Mouse (Mus musculus) lung, adult 2 months (tissue): ENCODE results near the gene 3110082I17Rik. TPM values are rescaled to one million over a fixed set of nuclear protein-coding genes. Genes with fewer than 3 reads are reported as not detected.
A peak's percentile ranks its signal among the peaks of the same experiment; 100 is the strongest.

ENCODE experiments used
- DNase-seq: peaks from one replicate; pipeline ENCODE4 v3.0.0; 2022
- H3K4me1 ChIP-seq: fragments of 200-500 bp; 2 replicates; pipeline ENCODE4 v1.6.1; 2011; ENCODE audit warnings: low read length; ENCODE audit not compliant: control insufficient read depth, insufficient read depth
- H3K4me3 ChIP-seq: fragments of 200-500 bp; replicated peaks from 2 replicates; pipeline ENCODE3; 2011; ENCODE audit warnings: low read depth, mild to moderate bottlenecking, control low read depth, low read length; ENCODE audit errors: extremely low read depth
- CTCF ChIP-seq: fragments of 200-500 bp; IDR thresholded peaks from 2 replicates; pipeline ENCODE4 v1.5.1; 2011; ENCODE audit warnings: mild to moderate bottlenecking, low read length, control low read depth; ENCODE audit not compliant: insufficient read depth
- POLR2A ChIP-seq: fragments of 200-500 bp; IDR thresholded peaks from 2 replicates; pipeline ENCODE4 v1.6.1; 2011; ENCODE audit warnings: low read depth, mild to moderate bottlenecking, control low read depth, low read length, borderline replicate concordance; ENCODE audit errors: extremely low read depth
- WGBS: fragments of 180-500 bp; shearing (Covaris S2); methylation state at CpG from one replicate; pipeline ENCODE4 v1.1.7; 2018; 5-methylcytosine and 5-hydroxymethylcytosine counted together
- polyA plus RNA-seq: library from polyadenylated mRNA; depleted of rRNA; stranded (reverse); fragments of >200 nt; gene quantifications from 2 replicates; pipeline ENCODE4 v1.2.3, GENCODE M21; 2012

3110082I17Rik gene
- polyA plus RNA-seq, 1 experiment, result 14.0 TPM

GRCm38 (mm10) chr5:139353946-139354345, 106.4 kb downstream of the 3110082I17Rik start:
- TF ChIP-seq CTCF (no peak), POLR2A (no peak)
- Histone ChIP-seq H3K4me1 (no peaks in the 10 kb centered on the region), H3K4me3 (no peak overlapping the region)
- no peak for DNase-seq
- 83% methylated on average over 11 of the region's 11 CpGs for WGBS

GRCm38 (mm10) chr5:139353496-139353895, 106.8 kb downstream of the 3110082I17Rik start:
- WGBS, result 50% methylated on average over 10 of the region's 10 CpGs
- no peak for DNase-seq
- no peak overlapping the region for H3K4me3 ChIP-seq
- no peak for TF ChIP-seq CTCF
- TF ChIP-seq POLR2A, result no peak
- no peaks in the 10 kb centered on the region for H3K4me1 ChIP-seq

- WGBS, result 55% methylated on average over 6 of the region's 6 CpGs
- DNase-seq, result no peak
- Histone ChIP-seq H3K4me1 (no peaks in the 10 kb centered on the region), H3K4me3 (no peak within 1 kb of the TSS)
- no peak for TF ChIP-seq POLR2A
- no peak for TF ChIP-seq CTCF
Measured at GRCm38 (mm10) chr5:139352317-139352716, 108.0 kb downstream of the 3110082I17Rik start, which contains the start of gene Cyp2w1. TSS of gene Cyp2w1 (plus strand) at chr5:139352617.

- 35% methylated on average over 8 of the region's 8 CpGs for WGBS
- no peaks in the 10 kb centered on the region for H3K4me1 ChIP-seq
- no peak overlapping the region for H3K4me3 ChIP-seq
- TF ChIP-seq POLR2A, result no peak
- TF ChIP-seq CTCF, result no peak
- DNase-seq, result no peak
Measured at GRCm38 (mm10) chr5:139351628-139352027, 108.7 kb downstream of the 3110082I17Rik start.

DNA sequence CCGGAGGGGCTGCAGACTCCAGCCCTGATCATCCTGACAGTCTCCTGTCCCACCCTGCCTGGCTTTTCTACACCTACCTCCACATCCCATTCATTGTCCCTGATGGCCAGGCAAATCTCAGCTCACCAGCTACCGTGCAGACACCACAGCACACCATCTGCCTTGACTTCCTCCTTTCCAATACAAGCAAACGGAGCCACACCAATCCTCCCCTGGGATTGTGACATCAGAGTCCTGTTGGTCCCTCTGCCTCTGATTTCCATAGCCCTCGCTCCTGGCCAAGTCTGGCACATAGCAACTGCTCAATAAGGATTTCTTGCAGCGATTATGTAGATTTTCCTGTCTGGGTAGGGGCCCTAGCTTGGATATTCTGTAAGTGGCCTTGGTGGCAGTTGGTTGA, 109.2 kb downstream of the 3110082I17Rik start, which contains the start of gene Cox19:
Gene Cox19 (minus strand): TSS at position 285 of the 400 bp plus-strand sequence.
- Histone ChIP-seq H3K4me3 (no peak within 1 kb of the TSS), H3K4me1 (no peaks in the 10 kb centered on the region)
- DNase-seq, result no peak
- WGBS, result 38% methylated on average over 5 of the region's 5 CpGs
- TF ChIP-seq CTCF (no peak), POLR2A (no peak)

DNA sequence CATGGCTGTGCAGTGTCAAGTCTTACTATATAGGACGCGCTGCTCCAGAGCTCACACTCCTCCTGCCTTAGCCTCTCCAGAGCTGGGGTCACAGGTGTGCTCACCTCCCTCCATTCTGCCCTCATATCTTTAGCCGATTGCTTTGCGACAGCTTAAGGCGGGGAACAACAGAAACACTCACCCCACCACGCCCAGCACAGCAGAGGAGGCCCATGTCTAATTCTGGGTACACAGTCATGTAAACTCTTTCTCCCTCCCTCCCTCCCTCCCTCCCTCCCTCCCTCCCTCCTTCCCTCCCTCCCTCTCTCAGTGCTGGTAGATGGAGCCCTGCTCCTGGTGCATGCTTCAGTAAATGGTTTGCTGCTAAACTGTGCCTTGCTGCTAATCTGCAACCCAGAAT, 110.6 kb downstream of the 3110082I17Rik start:
- Histone ChIP-seq H3K4me3 (no peak overlapping the region), H3K4me1 (no peaks in the 10 kb centered on the region)
- DNase-seq, result no peak
- WGBS, result 63% methylated on average over 6 of the region's 6 CpGs
- TF ChIP-seq CTCF (no peak), POLR2A (no peak)

GRCm38 (mm10) chr5:139347225-139347624, 113.1 kb downstream of the 3110082I17Rik start:
- DNase-seq, result no peak
- 68% methylated on average over 1 of the region's 1 CpGs for WGBS
- Histone ChIP-seq H3K4me3 (no peak overlapping the region), H3K4me1 (peaks cover 7% of the 10 kb centered on the region)
- TF ChIP-seq POLR2A (no peak), CTCF (no peak)

GRCm38 (mm10) chr5:139345364-139345714, 115.0 kb downstream of the 3110082I17Rik start:
- Histone ChIP-seq H3K4me1 (peaks cover 7% of the 10 kb centered on the region), H3K4me3 (peak overlapping the region; percentile 16)
- no peak for TF ChIP-seq CTCF
- no peak for TF ChIP-seq POLR2A
- no peak for DNase-seq
- 5% methylated on average over 5 of the region's 5 CpGs for WGBS

DNA sequence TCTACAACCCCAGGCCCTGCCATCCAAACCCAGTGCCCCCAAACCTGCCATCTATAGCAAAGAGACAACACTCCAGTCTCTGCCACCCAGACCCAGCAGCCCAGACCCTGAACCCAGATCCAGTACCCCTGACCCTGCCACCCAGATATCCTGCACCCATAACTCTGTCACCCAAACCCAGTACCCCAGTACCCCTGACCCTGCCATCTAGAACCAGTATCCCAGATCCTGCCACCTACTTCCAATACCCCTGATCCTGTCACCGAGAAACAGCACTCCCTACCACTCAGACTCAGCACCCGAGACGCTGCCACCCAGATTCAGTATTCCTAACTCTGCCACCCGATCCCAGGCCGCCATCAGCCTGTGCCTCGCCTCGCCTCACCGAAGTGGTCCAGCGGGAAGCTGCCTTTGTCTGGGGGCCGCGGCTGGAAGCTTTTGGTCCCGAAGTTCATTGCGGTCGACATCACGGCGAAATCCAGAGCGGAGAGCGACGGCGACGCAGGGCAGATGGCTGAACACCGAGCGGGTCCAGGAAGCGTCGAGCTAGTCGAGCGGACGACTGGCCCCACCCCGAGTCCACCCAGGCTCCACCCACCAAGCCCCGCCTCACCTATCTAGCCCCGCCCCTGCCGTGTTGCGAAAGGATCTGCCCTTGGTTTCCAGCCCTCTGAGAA, 115.5 kb downstream of the 3110082I17Rik start:
- H3K4me3 ChIP-seq, result peak overlapping the region; percentile 94
- H3K4me1 ChIP-seq, result peaks cover 7% of the 10 kb centered on the region
- DNase-seq, result peak; percentile 97
- no peak for TF ChIP-seq CTCF
- TF ChIP-seq POLR2A, result peak; percentile 87; the same call in 1 of the 2 replicates
- under 1% methylated on average over 33 of the region's 33 CpGs for WGBS

- TF ChIP-seq POLR2A (no peak), CTCF (peak; percentile 83)
- peak overlapping the region; percentile 94 for H3K4me3 ChIP-seq
- peak; percentile 71 for DNase-seq
- peaks cover 7% of the 10 kb centered on the region for H3K4me1 ChIP-seq
- WGBS, result 4% methylated on average over 12 of the region's 12 CpGs
Measured at GRCm38 (mm10) chr5:139344021-139344686, 116.2 kb downstream of the 3110082I17Rik start.
